Mouse (Mus musculus): ENCODE measurements around the gene Gsn. TPM values are rescaled to one million over a fixed set of nuclear protein-coding genes. Genes with fewer than 3 reads are reported as not detected.
A peak's percentile ranks its signal among the peaks of the same experiment; 100 is the strongest.

Gene Gsn
- polyA plus RNA-seq, 1 experiment from 2014 or later = 18.9 TPM

- Histone ChIP-seq H3K27ac (replicated peaks; ENCODE audit: low read depth, low read length) (no peak overlapping the region), H3K4me1 (ENCODE audit: control insufficient read depth, insufficient read depth, low read length) (0 out of 2 replicates have a peak, but pooled peaks cover 5% of the 10 kb centered on the region), H3K4me2 (ENCODE audit: low read length) (no peak overlapping the region), H3K27me3 (ENCODE audit: control insufficient read depth, insufficient read depth, low read length) (no peaks in the 10 kb centered on the region), H3K4me3 (replicated peaks; ENCODE audit: low read depth, low read length) (no peak overlapping the region), H3K36me3 (ENCODE audit: control insufficient read depth, insufficient read depth, low read length) (no peaks in the 10 kb centered on the region), H3K9ac (replicated peaks; ENCODE audit: low read length) (no peak overlapping the region), H3K9me3 (ENCODE audit: control insufficient read depth, low read length) (no peaks in the 10 kb centered on the region)
- 88% methylated on average over 6 of the region's 6 CpGs for WGBS
- DNase-seq = no peak
- ATAC-seq (ENCODE audit: low FRiP score, low TSS enrichment) = no peak
Observed at GRCm38 (mm10) chr2:35235021-35235420, 21.2 kb upstream of the Gsn start.

GRCm38 (mm10) chr2:35244241-35244640 is 11.9 kb upstream of the Gsn start:
- no peak overlapping the region for H3K4me2 ChIP-seq (ENCODE audit: low read length)
- H3K4me1 ChIP-seq (ENCODE audit: control insufficient read depth, insufficient read depth, low read length) = no peaks in the 10 kb centered on the region
- no peaks in the 10 kb centered on the region for H3K27me3 ChIP-seq (ENCODE audit: control insufficient read depth, insufficient read depth, low read length)
- H3K36me3 ChIP-seq (ENCODE audit: control insufficient read depth, insufficient read depth, low read length) = no peaks in the 10 kb centered on the region
- DNase-seq = no peak
- ATAC-seq (ENCODE audit: low FRiP score, low TSS enrichment) = no peak
- peaks cover 3% of the 10 kb centered on the region; the same call in 1 of the 2 replicates for H3K9me3 ChIP-seq (ENCODE audit: control insufficient read depth, low read length)
- no peak overlapping the region for H3K27ac ChIP-seq (replicated peaks; ENCODE audit: low read depth, low read length)
- H3K9ac ChIP-seq (replicated peaks; ENCODE audit: low read length) = no peak overlapping the region
- 54% methylated on average over 3 of the region's 3 CpGs for WGBS
- H3K4me3 ChIP-seq (replicated peaks; ENCODE audit: low read depth, low read length) = no peak overlapping the region

GRCm38 (mm10) chr2:35247763-35248162 is 8.4 kb upstream of the Gsn start:
- 82% methylated on average over 5 of the region's 5 CpGs for WGBS
- ATAC-seq (ENCODE audit: low FRiP score, low TSS enrichment) = no peak
- Histone ChIP-seq H3K36me3 (ENCODE audit: control insufficient read depth, insufficient read depth, low read length) (no peaks in the 10 kb centered on the region), H3K27me3 (ENCODE audit: control insufficient read depth, insufficient read depth, low read length) (no peaks in the 10 kb centered on the region), H3K9ac (replicated peaks; ENCODE audit: low read length) (no peak overlapping the region), H3K27ac (replicated peaks; ENCODE audit: low read depth, low read length) (no peak overlapping the region), H3K9me3 (ENCODE audit: control insufficient read depth, low read length) (peaks cover 2% of the 10 kb centered on the region; the same call in 1 of the 2 replicates), H3K4me3 (replicated peaks; ENCODE audit: low read depth, low read length) (no peak overlapping the region), H3K4me2 (ENCODE audit: low read length) (no peak overlapping the region), H3K4me1 (ENCODE audit: control insufficient read depth, insufficient read depth, low read length) (no peaks in the 10 kb centered on the region)
- no peak for DNase-seq

- H3K36me3 ChIP-seq (ENCODE audit: control insufficient read depth, insufficient read depth, low read length) = no peaks in the 10 kb centered on the region
- 32% methylated on average over 6 of the region's 6 CpGs for WGBS
- H3K4me3 ChIP-seq (replicated peaks; ENCODE audit: low read depth, low read length) = no peak overlapping the region
- ATAC-seq (ENCODE audit: low FRiP score, low TSS enrichment) = no peak
- H3K9me3 ChIP-seq (ENCODE audit: control insufficient read depth, low read length) = no peaks in the 10 kb centered on the region
- peaks cover 14% of the 10 kb centered on the region; the same call in 1 of the 2 replicates for H3K27me3 ChIP-seq (ENCODE audit: control insufficient read depth, insufficient read depth, low read length)
- no peak overlapping the region for H3K27ac ChIP-seq (replicated peaks; ENCODE audit: low read depth, low read length)
- H3K4me2 ChIP-seq (ENCODE audit: low read length) = no peak overlapping the region
- H3K9ac ChIP-seq (replicated peaks; ENCODE audit: low read length) = no peak overlapping the region
- DNase-seq = no peak
- 0 out of 2 replicates have a peak, but pooled peaks cover 4% of the 10 kb centered on the region for H3K4me1 ChIP-seq (ENCODE audit: control insufficient read depth, insufficient read depth, low read length)
Observed at GRCm38 (mm10) chr2:35252733-35253132, 3.4 kb upstream of the Gsn start.

GRCm38 (mm10) chr2:35253751-35254150 is 2.4 kb upstream of the Gsn start:
- no peak overlapping the region for H3K4me2 ChIP-seq (ENCODE audit: low read length)
- ATAC-seq (ENCODE audit: low FRiP score, low TSS enrichment) (no peak), DNase-seq (no peak)
- no peaks in the 10 kb centered on the region for H3K9me3 ChIP-seq (ENCODE audit: control insufficient read depth, low read length)
- H3K9ac ChIP-seq (replicated peaks; ENCODE audit: low read length) = no peak overlapping the region
- H3K36me3 ChIP-seq (ENCODE audit: control insufficient read depth, insufficient read depth, low read length) = no peaks in the 10 kb centered on the region
- peaks cover 14% of the 10 kb centered on the region; the same call in 1 of the 2 replicates for H3K27me3 ChIP-seq (ENCODE audit: control insufficient read depth, insufficient read depth, low read length)
- 0 out of 2 replicates have a peak, but pooled peaks cover 4% of the 10 kb centered on the region for H3K4me1 ChIP-seq (ENCODE audit: control insufficient read depth, insufficient read depth, low read length)
- H3K27ac ChIP-seq (replicated peaks; ENCODE audit: low read depth, low read length) = no peak overlapping the region
- 90% methylated on average over 4 of the region's 4 CpGs for WGBS
- H3K4me3 ChIP-seq (replicated peaks; ENCODE audit: low read depth, low read length) = no peak overlapping the region

GRCm38 (mm10) chr2:35255004-35255403 is 1.2 kb upstream of the Gsn start:
- WGBS = 77% methylated on average over 5 of the region's 5 CpGs
- H3K9ac ChIP-seq (replicated peaks; ENCODE audit: low read length) = no peak overlapping the region
- DNase-seq = no peak
- H3K36me3 ChIP-seq (ENCODE audit: control insufficient read depth, insufficient read depth, low read length) = no peaks in the 10 kb centered on the region
- no peak overlapping the region for H3K4me2 ChIP-seq (ENCODE audit: low read length)
- no peak overlapping the region for H3K4me3 ChIP-seq (replicated peaks; ENCODE audit: low read depth, low read length)
- H3K27me3 ChIP-seq (ENCODE audit: control insufficient read depth, insufficient read depth, low read length) = peaks cover 14% of the 10 kb centered on the region; the same call in 1 of the 2 replicates
- no peaks in the 10 kb centered on the region for H3K9me3 ChIP-seq (ENCODE audit: control insufficient read depth, low read length)
- no peak for ATAC-seq (ENCODE audit: low FRiP score, low TSS enrichment)
- H3K4me1 ChIP-seq (ENCODE audit: control insufficient read depth, insufficient read depth, low read length) = 0 out of 2 replicates have a peak, but pooled peaks cover 4% of the 10 kb centered on the region
- no peak overlapping the region for H3K27ac ChIP-seq (replicated peaks; ENCODE audit: low read depth, low read length)

- H3K27ac ChIP-seq (replicated peaks; ENCODE audit: low read depth, low read length) = no peak overlapping the region
- no peaks in the 10 kb centered on the region for H3K9me3 ChIP-seq (ENCODE audit: control insufficient read depth, low read length)
- ATAC-seq (ENCODE audit: low FRiP score, low TSS enrichment) = no peak
- H3K36me3 ChIP-seq (ENCODE audit: control insufficient read depth, insufficient read depth, low read length) = no peaks in the 10 kb centered on the region
- H3K4me3 ChIP-seq (replicated peaks; ENCODE audit: low read depth, low read length) = peak overlapping the region; percentile 52; the same call in 1 of the 2 replicates
- H3K4me1 ChIP-seq (ENCODE audit: control insufficient read depth, insufficient read depth, low read length) = 0 out of 2 replicates have a peak, but pooled peaks cover 4% of the 10 kb centered on the region
- peaks cover 14% of the 10 kb centered on the region; the same call in 1 of the 2 replicates for H3K27me3 ChIP-seq (ENCODE audit: control insufficient read depth, insufficient read depth, low read length)
- DNase-seq = no peak
- H3K4me2 ChIP-seq (ENCODE audit: low read length) = peak overlapping the region; percentile 88
- H3K9ac ChIP-seq (replicated peaks; ENCODE audit: low read length) = no peak overlapping the region; the same call in 1 of the 2 replicates
- WGBS = 72% methylated on average over 7 of the region's 7 CpGs
Observed at GRCm38 (mm10) chr2:35255462-35255861, 718 bp upstream of the Gsn start.

GRCm38 (mm10) chr2:35256932-35257331 is 752 bp downstream of the Gsn start:
- ATAC-seq (ENCODE audit: low FRiP score, low TSS enrichment) (no peak), DNase-seq (no peak)
- WGBS = 39% methylated on average over 8 of the region's 8 CpGs
- Histone ChIP-seq H3K27me3 (ENCODE audit: control insufficient read depth, insufficient read depth, low read length) (peaks cover 14% of the 10 kb centered on the region; the same call in 1 of the 2 replicates), H3K36me3 (ENCODE audit: control insufficient read depth, insufficient read depth, low read length) (no peaks in the 10 kb centered on the region), H3K4me2 (ENCODE audit: low read length) (peak overlapping the region; percentile 88), H3K9ac (replicated peaks; ENCODE audit: low read length) (no peak overlapping the region), H3K27ac (replicated peaks; ENCODE audit: low read depth, low read length) (no peak overlapping the region), H3K9me3 (ENCODE audit: control insufficient read depth, low read length) (no peaks in the 10 kb centered on the region), H3K4me3 (replicated peaks; ENCODE audit: low read depth, low read length) (peak overlapping the region; percentile 52), H3K4me1 (ENCODE audit: control insufficient read depth, insufficient read depth, low read length) (0 out of 2 replicates have a peak, but pooled peaks cover 4% of the 10 kb centered on the region)

GRCm38 (mm10) chr2:35257886-35258285 is 1.7 kb downstream of the Gsn start:
- ATAC-seq (ENCODE audit: low FRiP score, low TSS enrichment) = no peak
- H3K27ac ChIP-seq (replicated peaks; ENCODE audit: low read depth, low read length) = no peak overlapping the region
- no peak overlapping the region for H3K9ac ChIP-seq (replicated peaks; ENCODE audit: low read length)
- no peak overlapping the region for H3K4me2 ChIP-seq (ENCODE audit: low read length)
- H3K4me3 ChIP-seq (replicated peaks; ENCODE audit: low read depth, low read length) = no peak overlapping the region
- DNase-seq = no peak
- H3K4me1 ChIP-seq (ENCODE audit: control insufficient read depth, insufficient read depth, low read length) = 0 out of 2 replicates have a peak, but pooled peaks cover 4% of the 10 kb centered on the region
- no peaks in the 10 kb centered on the region for H3K36me3 ChIP-seq (ENCODE audit: control insufficient read depth, insufficient read depth, low read length)
- no peaks in the 10 kb centered on the region for H3K9me3 ChIP-seq (ENCODE audit: control insufficient read depth, low read length)
- 84% methylated on average over 2 of the region's 2 CpGs for WGBS
- H3K27me3 ChIP-seq (ENCODE audit: control insufficient read depth, insufficient read depth, low read length) = peaks cover 14% of the 10 kb centered on the region; the same call in 1 of the 2 replicates

Measured in midbrain, embryonic 14.5 days (tissue).